Mouse (Mus musculus): Measurements from ENCODE around the gene Tlr13.

DNA sequence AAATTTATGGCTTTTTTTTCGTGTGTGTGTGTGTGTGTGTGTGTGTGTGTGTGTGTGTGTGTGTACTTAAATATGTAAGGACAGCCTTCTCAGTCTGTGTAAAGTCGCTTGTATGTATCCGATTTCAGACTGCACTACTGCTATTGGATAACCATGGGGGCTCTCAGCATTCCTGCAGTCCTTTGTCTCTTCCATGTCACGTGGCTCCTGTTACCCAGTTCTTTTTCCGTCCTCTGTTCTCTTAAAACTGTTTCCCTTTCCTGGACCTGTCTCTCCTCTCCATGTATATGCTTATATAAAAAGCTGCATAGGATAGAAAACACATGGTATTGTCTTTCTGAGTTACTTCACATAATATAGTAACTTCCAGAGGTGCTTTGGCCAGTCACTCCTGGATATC, 42.7 kb downstream of the Tlr13 start:
- no peak for TF ChIP-seq CTCF (IDR thresholded peaks at IDR 0.05; ENCODE audit: borderline replicate concordance, extremely low read depth, insufficient read depth, insufficient read length)
- no peak for TF ChIP-seq POLR2A (IDR thresholded peaks at IDR 0.05; ENCODE audit: borderline replicate concordance, extremely low read depth, insufficient read depth, insufficient read length, poor library complexity, severe bottlenecking)
